Mouse (Mus musculus) myocyte (in vitro differentiated cells): ENCODE measurements around the gene Ppp1r15a. TPM values are rescaled to one million over a fixed set of nuclear protein-coding genes. Genes with fewer than 3 reads are reported as not detected.

ENCODE experiments used
- H3K27me3 ChIP-seq: one replicate; pipeline ENCODE4 v1.6.1; 2011; ENCODE audit not compliant: control insufficient read depth, insufficient read depth, insufficient read length
- H3K36me3 ChIP-seq: one replicate; pipeline ENCODE4 v1.6.1; 2011; ENCODE audit not compliant: control insufficient read depth, insufficient read depth
- H3K4me2 ChIP-seq: one replicate; pipeline ENCODE4 v1.6.1; 2011; ENCODE audit warnings: low read depth, control low read depth
- H3K4me3 ChIP-seq: one replicate; pipeline ENCODE4 v1.5.1; 2011; ENCODE audit warnings: mild to moderate bottlenecking, control low read depth, moderate library complexity
- H3K79me2 ChIP-seq: one replicate; pipeline ENCODE4 v1.6.1; 2011; ENCODE audit not compliant: control insufficient read depth, insufficient read depth
- H3ac ChIP-seq: one replicate; pipeline ENCODE4 v1.6.1; 2011; ENCODE audit not compliant: control insufficient read depth, insufficient read length
- CEBPB ChIP-seq: IDR thresholded peaks from 2 replicates; pipeline ENCODE4 v1.6.1; 2011; ENCODE audit warnings: mild to moderate bottlenecking, moderate library complexity; ENCODE audit not compliant: poor library complexity, insufficient read depth, severe bottlenecking
- E2F4 ChIP-seq: IDR thresholded peaks from one replicate; pipeline ENCODE4 v1.6.1; 2011; ENCODE audit warnings: mild to moderate bottlenecking, control low read depth, moderate library complexity; ENCODE audit not compliant: insufficient read depth
- MAX ChIP-seq: IDR thresholded peaks from one replicate; pipeline ENCODE4 v1.6.1; 2011; ENCODE audit warnings: low read depth, mild to moderate bottlenecking, control low read depth
- MYOD1 ChIP-seq, 3 experiments: IDR thresholded peaks; one replicate each; pipeline ENCODE4 v1.6.1; 2011; ENCODE audit warnings: control low read depth in 2 of 3, low read depth in 2 of 3, mild to moderate bottlenecking in 2 of 3, moderate library complexity in 1 of 3; ENCODE audit not compliant: insufficient read length in 2 of 3, control insufficient read depth in 1 of 3
- MYOG ChIP-seq, 3 experiments: IDR thresholded peaks; one replicate each; pipeline ENCODE4 v1.6.1; 2011; ENCODE audit warnings: control low read depth in 2 of 3, low read depth in 2 of 3, mild to moderate bottlenecking in 2 of 3; ENCODE audit not compliant: insufficient read length in 2 of 3, control insufficient read depth in 1 of 3, insufficient read depth in 1 of 3
- POLR2A ChIP-seq: IDR thresholded peaks from one replicate; pipeline ENCODE4 v1.6.1; 2011; ENCODE audit warnings: low read depth, mild to moderate bottlenecking, control low read depth, moderate library complexity; ENCODE audit not compliant: insufficient read length
- POLR2AphosphoS2 ChIP-seq: IDR thresholded peaks from one replicate; pipeline ENCODE4 v1.6.1; 2011; ENCODE audit warnings: low read depth, control low read depth; ENCODE audit not compliant: insufficient read length
- REST ChIP-seq: IDR thresholded peaks from one replicate; pipeline ENCODE4 v1.6.1; 2011; ENCODE audit warnings: mild to moderate bottlenecking, control low read depth, moderate library complexity; ENCODE audit not compliant: insufficient read depth, insufficient read length
- SRF ChIP-seq: IDR thresholded peaks from one replicate; pipeline ENCODE4 v1.6.1; 2011; ENCODE audit warnings: low read depth; ENCODE audit not compliant: control insufficient read depth, insufficient read length
- TCF12 ChIP-seq: IDR thresholded peaks from one replicate; pipeline ENCODE4 v1.6.1; 2011; ENCODE audit warnings: mild to moderate bottlenecking, control low read depth; ENCODE audit not compliant: poor library complexity, insufficient read depth, severe bottlenecking
- TCF3 ChIP-seq: IDR thresholded peaks from one replicate; pipeline ENCODE4 v1.6.1; 2011; ENCODE audit warnings: low read depth, control low read depth; ENCODE audit not compliant: insufficient read length
- USF1 ChIP-seq: IDR thresholded peaks from one replicate; pipeline ENCODE4 v1.6.1; 2011; ENCODE audit warnings: low read depth, mild to moderate bottlenecking, control low read depth, moderate library complexity
- polyA plus RNA-seq: library from polyadenylated mRNA; unstranded; fragments of >200 nt; fragmentation: generic; extraction: Trizol; gene quantifications from one replicate; pipeline ENCODE4 v1.2.1, GENCODE M21; 2012; ENCODE audit warnings: missing spikeins

Ppp1r15a gene
- polyA plus RNA-seq, 1 experiment = 306 TPM

GRCm38 (mm10) chr7:45498427-45498826 is 27.6 kb downstream of the Ppp1r15a start:
- Histone ChIP-seq H3K4me2 (no peak overlapping the region), H3K27me3 (no peaks in the 10 kb centered on the region), H3K4me3 (no peak overlapping the region), H3ac (no peak overlapping the region), H3K79me2 (no peaks in the 10 kb centered on the region), H3K36me3 (peaks cover 5% of the 10 kb centered on the region)
- TF ChIP-seq REST = no peak
- TF ChIP-seq SRF = no peak
- no peak for TF ChIP-seq USF1
- no peak for TF ChIP-seq TCF12
- TF ChIP-seq CEBPB = no peak
- no peak for TF ChIP-seq POLR2AphosphoS2
- TF ChIP-seq MYOD1 (IDR thresholded peaks at IDR 0.05; ENCODE audit: control insufficient read depth in 1 of 3, insufficient read length in 2 of 3, low read depth in 2 of 3) = no peak
- TF ChIP-seq POLR2A = no peak
- TF ChIP-seq TCF3 = no peak
- no peak for TF ChIP-seq MYOG (IDR thresholded peaks at IDR 0.05; ENCODE audit: control insufficient read depth in 1 of 3, insufficient read depth in 1 of 3, insufficient read length in 2 of 3, low read depth in 2 of 3)
- TF ChIP-seq E2F4 = no peak
- TF ChIP-seq MAX = no peak

DNA sequence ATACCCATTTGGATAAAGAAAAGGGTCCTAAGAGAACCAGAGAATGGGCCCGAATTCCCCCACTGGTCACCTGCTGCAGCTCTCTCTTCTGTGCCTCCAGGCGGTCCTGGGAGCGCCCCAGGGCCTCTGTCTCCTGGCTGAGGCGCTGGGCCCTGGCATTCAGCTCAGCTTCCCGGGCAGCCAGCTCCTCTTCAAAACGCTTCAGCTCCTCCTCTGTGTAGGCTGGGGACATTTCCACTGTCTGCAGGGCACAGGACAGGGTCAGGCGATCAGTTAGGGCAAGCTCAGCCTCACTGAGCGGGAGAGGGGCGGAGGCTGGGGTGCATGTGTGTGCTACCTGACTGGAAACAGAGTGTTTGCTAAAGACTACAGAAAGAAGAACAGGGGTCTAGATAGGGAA is 31.5 kb downstream of the Ppp1r15a start:
- no peak overlapping the region for H3K4me2 ChIP-seq
- no peaks in the 10 kb centered on the region for H3K27me3 ChIP-seq
- no peak overlapping the region for H3ac ChIP-seq
- no peak overlapping the region for H3K4me3 ChIP-seq
- H3K79me2 ChIP-seq = no peaks in the 10 kb centered on the region
- TF ChIP-seq REST (no peak), TCF3 (no peak), SRF (no peak), MAX (no peak), POLR2A (no peak), POLR2AphosphoS2 (no peak), CEBPB (no peak), USF1 (no peak)
- no peaks in the 10 kb centered on the region for H3K36me3 ChIP-seq

GRCm38 (mm10) chr7:45492951-45493350 is 33.1 kb downstream of the Ppp1r15a start:
- Histone ChIP-seq H3K4me3 (no peak overlapping the region), H3ac (no peak overlapping the region), H3K27me3 (no peaks in the 10 kb centered on the region), H3K79me2 (no peaks in the 10 kb centered on the region), H3K36me3 (no peaks in the 10 kb centered on the region), H3K4me2 (no peak overlapping the region)
- TF ChIP-seq POLR2A = no peak
- TF ChIP-seq SRF = no peak
- TF ChIP-seq MYOG (IDR thresholded peaks at IDR 0.05; ENCODE audit: control insufficient read depth in 1 of 3, insufficient read depth in 1 of 3, insufficient read length in 2 of 3, low read depth in 2 of 3) = no peak
- no peak for TF ChIP-seq CEBPB
- no peak for TF ChIP-seq TCF12
- no peak for TF ChIP-seq E2F4
- TF ChIP-seq USF1 = no peak
- no peak for TF ChIP-seq POLR2AphosphoS2
- TF ChIP-seq TCF3 = no peak
- TF ChIP-seq MAX = no peak
- TF ChIP-seq REST = no peak
- no peak for TF ChIP-seq MYOD1 (IDR thresholded peaks at IDR 0.05; ENCODE audit: control insufficient read depth in 1 of 3, insufficient read length in 2 of 3, low read depth in 2 of 3)

GRCm38 (mm10) chr7:45492225-45492844 is 33.7 kb downstream of the Ppp1r15a start:
- H3K4me2 ChIP-seq = no peak overlapping the region
- no peaks in the 10 kb centered on the region for H3K36me3 ChIP-seq
- no peaks in the 10 kb centered on the region for H3K27me3 ChIP-seq
- no peak overlapping the region for H3ac ChIP-seq
- H3K79me2 ChIP-seq = no peaks in the 10 kb centered on the region
- TF ChIP-seq TCF3 (no peak), MAX (no peak), E2F4 (no peak), MYOD1 (IDR thresholded peaks at IDR 0.05; ENCODE audit: control insufficient read depth in 1 of 3, insufficient read length in 2 of 3, low read depth in 2 of 3) (no peak), CEBPB (no peak), POLR2A (no peak), TCF12 (no peak), POLR2AphosphoS2 (no peak), USF1 (no peak), MYOG (IDR thresholded peaks at IDR 0.05; ENCODE audit: control insufficient read depth in 1 of 3, insufficient read depth in 1 of 3, insufficient read length in 2 of 3, low read depth in 2 of 3) (no peak), SRF (no peak), REST (no peak)
- H3K4me3 ChIP-seq = no peak overlapping the region

- H3ac ChIP-seq = no peak overlapping the region
- H3K4me2 ChIP-seq = peak overlapping the region; percentile 70
- no peak overlapping the region for H3K4me3 ChIP-seq
- TF ChIP-seq REST (no peak), POLR2AphosphoS2 (peak; percentile 32)
- H3K79me2 ChIP-seq = no peaks in the 10 kb centered on the region
- no peaks in the 10 kb centered on the region for H3K36me3 ChIP-seq
- no peaks in the 10 kb centered on the region for H3K27me3 ChIP-seq
Observed at GRCm38 (mm10) chr7:45491264-45491663, 34.8 kb downstream of the Ppp1r15a start.
